Mouse (Mus musculus) frontal cortex, postnatal 36 days (tissue): ENCODE data around the gene Gpr157.

Source experiments
- DNase-seq, 2 experiments: peaks; one replicate each; pipeline ENCODE4 v3.0.0; 2022; ENCODE audit warnings: low spot score in 2 of 2

The Gpr157 gene

DNA sequence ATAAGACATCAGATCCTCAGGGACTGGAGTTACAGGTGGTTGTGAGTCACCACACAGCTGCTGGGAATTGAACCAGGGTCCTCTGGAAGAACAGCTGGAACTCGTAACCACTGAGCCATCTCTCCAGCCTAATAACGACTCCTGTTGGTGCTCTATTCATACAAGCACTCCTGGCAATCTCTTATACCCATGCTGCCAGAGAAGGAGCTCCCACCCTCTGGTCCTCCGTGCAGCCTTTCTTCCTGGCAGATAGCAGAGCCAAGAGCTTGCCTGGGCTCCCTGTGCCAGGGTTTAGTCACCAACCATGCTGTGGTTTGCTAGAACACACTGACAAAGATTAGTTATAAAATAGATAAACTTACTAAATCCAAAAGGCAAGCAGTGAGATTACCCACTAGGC lies 22.5 kb downstream of the Gpr157 start:
- no peak for DNase-seq

- DNase-seq, result no peak
These were observed 23.2 kb downstream of the Gpr157 start for GRCm38 (mm10) chr4:150110373-150110772.

GRCm38 (mm10) chr4:150112867-150113266 lies 25.7 kb downstream of the Gpr157 start:
- peak; percentile 53 to 84 for DNase-seq

DNA sequence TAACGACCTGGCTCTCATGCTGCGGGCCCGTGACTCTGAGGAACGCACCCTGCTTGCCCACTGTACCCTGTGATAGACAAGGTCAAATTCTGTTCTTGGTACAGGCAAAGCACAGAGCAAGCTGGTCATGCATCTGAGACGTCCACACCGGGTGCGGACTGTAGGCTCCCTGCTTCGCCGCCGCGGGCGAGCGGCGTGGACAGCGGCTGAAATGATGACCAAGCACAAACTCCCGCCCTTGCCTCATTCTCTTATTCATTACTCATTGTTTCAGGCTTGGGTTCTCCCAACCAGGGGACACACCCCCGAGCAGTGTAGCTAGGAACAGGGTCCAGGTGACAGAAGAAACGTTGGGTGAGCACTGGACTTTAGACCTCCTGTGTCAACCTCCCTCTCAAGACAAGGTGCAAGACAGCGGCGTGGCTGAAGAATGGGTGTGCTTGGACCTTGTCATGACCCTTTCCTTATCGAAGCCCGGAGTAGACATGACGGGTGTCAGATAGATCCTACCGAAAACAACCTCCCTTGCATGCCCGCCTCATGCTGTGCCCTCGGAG lies 27.4 kb downstream of the Gpr157 start:
- no peak for DNase-seq

DNA sequence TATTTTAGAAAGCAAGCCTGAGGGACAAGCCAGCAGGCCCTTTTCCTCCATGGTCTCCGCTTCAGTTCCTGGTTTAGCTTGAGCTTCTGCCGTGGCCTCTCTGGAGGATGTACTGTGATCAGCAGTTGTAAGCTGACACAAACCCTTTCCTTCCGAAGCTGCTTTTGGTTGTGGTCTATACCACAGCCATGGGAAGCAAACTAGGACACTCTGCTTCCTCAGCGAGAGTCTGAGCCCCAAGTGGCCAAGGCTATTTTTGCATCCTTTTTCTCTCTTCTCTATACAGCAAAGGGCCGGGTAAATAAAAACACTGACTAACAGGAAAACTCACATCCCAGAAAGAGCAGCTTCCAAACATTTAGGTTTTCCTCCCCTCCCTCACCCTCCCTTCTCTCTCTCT lies 30.1 kb downstream of the Gpr157 start:
- peak in 1 of 2 experiments; percentile 30 for DNase-seq

DNA sequence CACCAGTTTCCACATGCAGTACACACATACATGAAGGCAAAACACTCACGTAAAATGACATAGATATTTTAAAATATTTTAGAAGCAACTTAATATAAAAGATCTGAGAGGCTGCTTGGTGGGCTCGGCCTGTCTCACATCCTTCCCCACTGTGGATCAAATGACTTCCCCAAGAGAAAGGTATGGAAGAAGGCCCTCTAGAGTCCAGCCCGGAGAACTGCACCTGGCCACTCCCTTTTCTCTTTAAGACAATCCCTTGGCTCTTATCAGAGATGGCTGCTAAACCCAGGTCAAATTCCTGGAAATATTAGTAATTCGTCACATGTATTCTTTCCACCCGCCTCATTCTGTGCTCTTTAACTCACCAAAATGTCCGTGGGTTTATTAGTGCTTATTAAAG lies 31.0 kb downstream of the Gpr157 start:
- no peak for DNase-seq

- no peak for DNase-seq
These were observed 31.9 kb downstream of the Gpr157 start, which contains the start of gene Slc2a5 for GRCm38 (mm10) chr4:150119055-150119454. Slc2a5 (plus strand) TSS chr4:150119283.

DNA sequence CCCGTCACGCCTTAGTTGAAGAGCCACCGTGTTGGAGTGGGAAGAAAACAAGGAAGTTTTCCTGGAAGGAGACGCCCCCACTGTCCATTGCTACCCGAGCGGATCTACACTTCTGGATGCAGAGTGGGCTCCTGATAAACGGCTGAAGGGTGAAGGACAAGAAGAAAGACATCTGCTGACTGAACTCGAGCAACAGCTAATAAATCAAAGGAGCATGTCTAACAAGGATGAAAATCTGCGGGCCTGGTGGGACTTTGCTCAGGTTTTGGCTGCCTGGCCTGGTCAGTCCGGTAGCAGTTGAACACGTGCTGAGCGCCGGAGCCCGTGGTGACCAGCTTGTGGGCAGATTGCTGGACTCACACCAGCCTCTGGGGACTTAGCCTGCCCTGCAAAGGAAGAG lies 32.5 kb downstream of the Gpr157 start:
- no peak for DNase-seq

DNA sequence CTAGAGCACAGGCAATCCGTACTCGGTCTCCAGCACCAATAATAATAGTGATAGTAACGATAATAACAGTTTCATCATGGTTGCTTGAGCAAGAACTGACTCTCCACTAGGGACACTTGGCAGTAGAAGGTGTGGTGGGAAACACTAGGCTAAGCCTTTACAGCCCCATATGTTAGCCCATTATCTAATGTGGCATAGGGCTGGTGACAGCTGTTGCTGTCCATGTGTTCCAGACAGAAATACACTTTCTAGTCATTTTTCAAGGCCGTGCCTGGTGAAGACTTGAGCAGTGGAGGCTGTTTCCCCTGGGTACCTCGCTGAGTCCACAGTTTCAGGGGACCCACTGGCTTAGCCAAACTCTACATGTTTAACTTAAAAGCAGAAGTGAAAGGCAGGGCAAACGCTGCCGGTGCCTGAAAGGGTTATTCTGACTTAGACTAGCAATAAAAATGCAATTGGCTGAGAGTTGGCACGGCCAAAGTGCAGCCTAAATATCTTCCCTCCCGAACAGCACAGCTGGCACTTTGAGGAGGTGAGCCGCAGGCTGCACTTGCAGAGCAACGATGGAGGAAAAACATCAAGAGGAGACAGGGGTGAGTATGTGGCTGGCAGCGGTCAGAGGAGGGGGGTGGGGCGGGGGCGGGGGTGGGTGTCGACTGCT lies 33.1 kb downstream of the Gpr157 start:
- DNase-seq, result peak in 1 of 2 experiments; percentile 21

- no peak for DNase-seq
These were observed 34.3 kb downstream of the Gpr157 start for GRCm38 (mm10) chr4:150121430-150121829.

DNA sequence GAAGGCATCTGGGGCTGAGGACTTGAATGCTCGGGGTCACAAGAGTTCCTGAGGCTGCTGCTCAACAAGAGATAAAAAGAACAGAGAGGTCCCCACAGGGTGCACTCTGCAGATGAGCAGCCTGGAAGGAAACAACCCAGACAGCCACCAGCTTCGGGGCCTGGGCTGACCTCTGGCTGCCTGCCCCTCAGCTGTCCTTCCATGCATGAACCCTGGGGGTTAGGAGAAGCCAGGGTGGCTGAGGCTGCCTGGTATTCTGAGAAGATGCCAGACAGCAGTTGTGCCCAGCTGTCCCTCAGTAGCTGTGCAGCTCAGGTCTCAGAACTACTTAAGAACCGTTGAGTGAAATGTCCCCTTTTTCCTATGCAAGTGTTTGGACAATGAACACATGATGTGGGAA lies 35.3 kb downstream of the Gpr157 start:
- DNase-seq, result no peak

DNA sequence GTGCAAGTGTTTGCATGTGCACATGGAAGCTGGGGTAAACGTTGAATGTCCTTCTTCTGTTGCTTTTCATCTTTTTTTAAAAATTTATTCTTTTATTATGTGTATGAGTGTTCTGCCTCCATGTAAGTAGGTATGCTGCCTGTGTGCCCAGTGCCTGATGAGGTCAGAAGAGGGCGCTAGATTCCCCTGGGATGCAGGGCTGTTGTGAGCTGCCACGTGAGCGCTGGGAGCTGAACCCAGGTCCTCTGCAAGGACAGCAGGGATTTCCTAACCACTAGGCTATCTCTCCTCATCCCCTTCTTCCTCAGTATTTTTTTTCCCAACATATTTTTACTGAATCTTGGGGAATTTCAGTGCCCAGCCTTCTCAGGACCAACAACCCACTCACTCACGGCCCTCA lies 39.2 kb downstream of the Gpr157 start:
- no peak for DNase-seq

DNA sequence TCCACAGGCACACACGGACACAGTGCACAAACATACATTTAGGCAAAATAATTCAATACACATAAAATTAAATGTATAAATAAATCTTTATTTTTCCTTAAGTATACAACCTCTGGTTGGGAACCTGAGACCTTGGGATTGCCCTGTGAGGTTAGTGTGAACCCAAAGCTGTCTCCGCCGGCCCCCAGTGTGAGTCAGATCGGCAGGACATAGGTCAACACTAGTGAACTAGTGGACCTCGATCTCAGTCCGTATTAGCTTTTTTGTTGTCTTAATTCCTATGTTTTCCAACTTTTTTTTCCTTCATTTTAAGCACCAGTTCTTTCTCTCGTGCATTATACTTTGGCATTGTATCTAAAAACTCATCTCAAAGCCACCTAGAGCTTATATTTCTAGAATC lies 40.7 kb downstream of the Gpr157 start:
- DNase-seq, result no peak

DNA sequence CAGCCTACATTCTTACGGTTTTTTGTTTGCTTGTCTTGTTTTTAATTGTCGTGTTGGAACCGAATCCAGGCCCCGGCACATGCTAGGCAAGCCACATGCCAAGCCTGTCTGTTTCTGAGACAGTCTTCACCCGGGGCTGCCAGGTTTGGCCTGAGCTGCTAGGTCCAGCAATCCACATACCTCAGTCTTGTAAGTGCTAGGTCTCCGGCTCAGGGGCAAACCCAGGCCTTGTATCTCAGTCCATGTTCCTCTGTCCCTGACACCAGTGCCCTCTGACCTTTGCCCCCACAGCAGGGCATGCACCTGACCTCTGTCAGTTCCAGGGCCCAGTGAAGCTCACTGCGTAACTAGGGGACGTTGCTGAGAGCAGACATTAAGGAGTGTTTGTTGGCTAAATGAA lies 41.4 kb downstream of the Gpr157 start:
- no peak for DNase-seq

- no peak for DNase-seq
These were observed 43.5 kb downstream of the Gpr157 start for GRCm38 (mm10) chr4:150130661-150131060.

DNA sequence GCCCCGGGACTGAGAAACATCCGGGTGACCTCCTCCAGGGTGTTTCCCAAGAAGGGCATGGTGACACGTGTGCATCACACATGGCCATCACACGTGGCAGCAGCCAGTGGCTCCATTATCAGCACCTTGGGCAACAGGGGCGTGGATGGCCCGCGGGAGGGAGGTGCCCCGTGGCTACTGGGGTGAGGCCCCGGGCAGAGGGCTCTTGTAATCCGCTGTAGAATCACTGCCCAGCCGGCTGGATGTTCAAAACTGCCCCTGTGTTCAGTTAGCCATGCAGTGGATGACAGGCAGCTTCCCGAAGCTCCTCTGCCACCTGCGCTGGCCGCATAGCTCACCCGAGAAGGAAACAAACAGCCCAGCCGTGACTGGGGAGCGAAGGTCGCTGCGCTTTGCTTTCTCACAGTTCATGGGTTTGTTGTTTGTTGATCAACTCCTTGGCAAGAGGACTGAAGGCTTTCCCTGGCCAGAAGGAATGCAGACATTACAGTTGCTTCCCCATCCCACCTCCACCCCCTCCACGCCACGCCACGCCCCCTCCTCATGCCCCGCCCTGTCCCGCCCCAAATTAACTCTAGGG lies 45.6 kb downstream of the Gpr157 start:
- no peak for DNase-seq

- no peak for DNase-seq
These were observed 48.1 kb downstream of the Gpr157 start for GRCm38 (mm10) chr4:150135254-150135653.

DNA sequence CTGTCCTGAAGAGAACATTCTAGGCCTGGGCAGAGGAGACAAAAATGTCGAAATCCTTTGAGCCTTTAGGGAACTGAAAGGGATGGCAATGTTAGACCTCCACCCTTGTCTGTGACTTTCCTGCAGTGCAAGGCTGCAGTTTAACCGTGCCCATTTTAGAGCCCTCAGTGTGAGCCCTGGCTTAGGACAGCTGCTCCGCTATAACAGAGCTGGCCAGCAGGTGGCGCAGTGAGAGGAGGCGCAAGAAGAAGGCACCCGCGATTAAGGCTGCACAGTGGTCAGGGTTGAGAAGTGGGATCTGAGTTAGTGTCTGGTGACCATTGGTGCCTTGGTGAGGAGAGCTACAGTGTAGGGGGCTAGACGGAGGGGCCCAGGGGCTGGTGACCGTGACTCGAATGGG lies 49.5 kb downstream of the Gpr157 start:
- DNase-seq, result peak; percentile 47 to 76

DNA sequence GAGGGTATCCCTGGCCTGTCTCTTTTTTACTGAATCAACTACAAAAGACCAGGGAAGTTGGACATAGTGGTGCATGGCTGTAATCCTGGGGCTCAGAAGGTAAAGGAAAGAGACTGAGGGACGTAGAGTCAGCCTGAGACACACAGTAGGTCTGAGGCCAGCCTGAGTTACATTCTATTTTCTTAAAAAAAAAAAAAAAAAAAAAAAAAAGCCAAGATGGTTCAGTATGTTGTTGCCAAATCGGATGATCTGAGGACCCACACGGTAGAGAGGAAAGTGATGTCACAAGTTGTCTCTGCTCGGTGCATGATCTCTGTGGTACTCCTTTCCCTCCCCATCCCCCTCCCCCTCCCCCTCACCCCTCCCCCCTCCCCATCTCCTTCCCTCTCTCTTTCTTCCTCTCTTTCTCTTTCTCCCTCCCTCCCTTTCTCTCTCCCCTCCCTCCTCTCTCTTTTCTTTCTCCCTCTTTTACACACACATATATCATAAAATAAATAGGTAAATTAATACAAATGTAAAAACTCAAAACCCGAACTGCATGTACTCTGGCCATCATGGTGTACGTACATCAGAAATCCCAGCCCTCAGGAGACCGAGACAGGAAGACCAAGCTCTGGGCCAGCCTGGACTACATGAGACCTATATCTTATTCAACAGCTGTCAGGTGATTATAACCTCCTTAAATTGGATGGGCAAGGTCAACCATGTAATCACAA lies 50.4 kb downstream of the Gpr157 start:
- no peak for DNase-seq

- peak; percentile 49 to 62 for DNase-seq
These were observed 50.9 kb downstream of the Gpr157 start for GRCm38 (mm10) chr4:150138084-150138543.

- DNase-seq, result no peak
These were observed 51.9 kb downstream of the Gpr157 start for GRCm38 (mm10) chr4:150139090-150139489.

DNA sequence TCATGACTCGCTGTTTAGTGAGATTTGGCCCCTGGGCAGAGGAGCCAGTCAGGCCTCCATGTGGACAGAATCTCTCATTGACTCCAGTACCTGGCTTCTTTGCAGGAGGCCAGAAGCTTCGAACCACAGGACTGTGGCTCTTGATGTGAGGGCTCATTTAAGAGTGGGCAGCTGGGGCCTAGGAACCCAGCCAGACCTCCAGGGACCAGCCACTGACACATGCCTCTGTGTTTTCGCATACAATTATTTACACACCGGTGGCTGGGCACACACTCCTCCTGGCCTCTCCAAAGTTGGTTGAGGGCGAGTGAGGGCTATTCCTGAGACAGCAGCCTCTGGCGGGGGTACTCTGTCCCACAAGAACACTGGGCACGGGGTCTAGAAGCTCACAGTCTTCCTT lies 53.2 kb downstream of the Gpr157 start:
- DNase-seq, result no peak

- DNase-seq, result no peak
These were observed 57.1 kb downstream of the Gpr157 start for GRCm38 (mm10) chr4:150144242-150144641.
